Mouse (Mus musculus) lung, embryonic 16.5 days (tissue): Measurements from ENCODE around the gene Nr6a1. TPM values are rescaled to one million over a fixed set of nuclear protein-coding genes. Genes with fewer than 3 reads are reported as not detected.
A peak's percentile ranks its signal among the peaks of the same experiment; 100 is the strongest.

Experiments used
- ATAC-seq: fragments of 200-750 bp; cut with Nextera tagmentation; 2 replicates; pipeline ENCODE4 v1.8.0; 2017; ENCODE audit warnings: low read depth, mild to moderate bottlenecking, moderate library complexity
- H3K27ac ChIP-seq: fragments of 300-500 bp; sonication (generic); 2 replicates; pipeline ENCODE4 v1.5.1; 2014; ENCODE audit warnings: mild to moderate bottlenecking, control low read depth, low read length
- H3K27me3 ChIP-seq: fragments of 300-500 bp; sonication (generic); 2 replicates; pipeline ENCODE4 v1.6.1; 2014; ENCODE audit warnings: low read depth, low read length, mixed read lengths; ENCODE audit not compliant: control insufficient read depth, insufficient read depth
- H3K36me3 ChIP-seq: fragments of 300-500 bp; sonication (generic); 2 replicates; pipeline ENCODE4 v1.6.1; 2014; ENCODE audit warnings: low read length; ENCODE audit not compliant: control insufficient read depth, insufficient read depth
- H3K4me1 ChIP-seq: fragments of 300-500 bp; sonication (generic); replicated peaks from 2 replicates; pipeline ENCODE4 v1.6.1; 2014; ENCODE audit warnings: low read length, mixed read lengths; ENCODE audit not compliant: control insufficient read depth, insufficient read depth
- H3K4me2 ChIP-seq: fragments of 300-500 bp; sonication (generic); 2 replicates; pipeline ENCODE4 v1.6.1; 2014; ENCODE audit warnings: low read depth, low read length, control low read depth
- H3K4me3 ChIP-seq: fragments of 300-500 bp; sonication (generic); 2 replicates; pipeline ENCODE4 v1.5.1; 2014; ENCODE audit warnings: mild to moderate bottlenecking, low read length, control low read depth
- H3K9ac ChIP-seq: fragments of 300-500 bp; sonication (generic); 2 replicates; pipeline ENCODE4 v1.6.1; 2014; ENCODE audit warnings: low read length, control low read depth
- H3K9me3 ChIP-seq: fragments of 300-500 bp; sonication (generic); 2 replicates; pipeline ENCODE4 v1.6.1; 2016; ENCODE audit warnings: low read length; ENCODE audit not compliant: control insufficient read depth
- WGBS: fragments of 180-500 bp; shearing (Covaris S2); extraction: QIAGEN DNeasy Blood & Tissue Kit; methylation state at CpG from one replicate; pipeline ENCODE4 v1.1.7; 2014; 5-methylcytosine and 5-hydroxymethylcytosine counted together
- polyA plus RNA-seq: library from polyadenylated mRNA; unstranded; fragments of >200 nt; fragmentation: Nextera tagmentation; extraction: Ambion mirVana; gene quantifications from 2 replicates; pipeline ENCODE4 v1.2.1, GENCODE M21; 2015

Gene Nr6a1
- polyA plus RNA-seq, 1 experiment from 2014 or later = 0.60 TPM

DNA sequence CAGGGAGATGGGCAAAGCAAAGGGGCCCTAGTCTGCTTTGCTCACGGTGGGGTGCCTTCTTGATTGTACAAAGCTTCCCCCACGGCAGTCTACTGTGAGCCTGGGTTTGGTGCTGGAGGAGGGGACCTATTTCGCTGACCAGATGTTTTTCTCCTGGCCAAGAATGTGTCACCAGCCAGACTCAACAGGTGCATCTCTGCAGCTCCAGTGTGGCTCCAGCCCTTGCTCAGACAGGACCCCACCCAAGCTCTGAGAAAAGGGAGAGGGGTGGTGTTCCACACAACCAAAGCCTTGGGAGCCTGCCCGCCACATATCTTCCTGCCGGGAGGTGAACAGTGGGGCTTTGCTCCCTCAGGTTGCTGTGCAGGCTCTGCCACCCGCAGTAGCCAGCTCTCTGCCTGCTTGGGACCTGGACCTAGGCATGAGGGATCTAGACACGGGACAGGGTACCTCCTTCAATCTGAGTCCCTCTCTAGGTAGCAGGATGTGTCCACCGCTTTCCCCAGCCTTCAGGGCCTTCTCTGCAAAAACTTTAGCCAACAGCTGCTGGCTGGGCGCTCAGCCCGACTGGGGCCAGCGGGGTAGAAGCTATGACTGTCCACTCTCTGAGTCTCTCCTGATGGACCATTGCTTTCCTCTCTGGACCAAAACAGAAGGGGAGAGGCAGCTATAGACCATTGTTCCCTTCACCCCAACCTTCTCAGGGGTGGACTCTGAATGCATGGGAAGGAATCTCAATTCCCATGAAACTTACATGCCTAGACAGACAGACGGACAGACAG, 218.4 kb downstream of the Nr6a1 start:
- Histone ChIP-seq H3K9ac (no peak overlapping the region), H3K36me3 (no peaks in the 10 kb centered on the region), H3K4me1 (peaks cover 13% of the 10 kb centered on the region; the same call in 1 of the 2 replicates), H3K27ac (no peak overlapping the region), H3K4me2 (no peak overlapping the region), H3K4me3 (no peak overlapping the region), H3K9me3 (no peaks in the 10 kb centered on the region), H3K27me3 (peaks cover 74% of the 10 kb centered on the region)
- ATAC-seq = no peak
- WGBS = 24% methylated on average over 12 of the region's 12 CpGs

DNA sequence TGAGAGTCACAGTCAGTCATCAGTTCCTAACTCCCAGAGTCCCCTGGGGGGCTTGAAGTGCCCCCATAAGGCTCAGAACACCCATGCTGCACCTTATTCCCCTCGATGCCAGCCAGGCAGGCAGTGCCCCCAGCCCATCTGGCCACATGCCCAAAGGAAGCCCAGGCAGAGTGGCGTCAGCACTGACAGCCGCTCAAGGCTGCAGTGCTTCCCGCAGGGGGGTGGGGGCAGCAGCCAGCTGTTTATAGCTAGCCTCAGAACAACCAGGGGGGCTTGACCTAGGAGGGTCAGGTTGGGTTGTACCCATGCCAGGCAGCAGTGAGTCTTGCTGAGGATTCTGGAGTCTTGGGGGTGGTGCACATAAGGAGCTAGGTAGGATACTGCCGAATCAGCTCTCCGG, 220.8 kb downstream of the Nr6a1 start:
- Histone ChIP-seq H3K9ac (no peak overlapping the region), H3K27me3 (peaks cover 53% of the 10 kb centered on the region), H3K4me3 (no peak overlapping the region), H3K27ac (no peak overlapping the region), H3K4me2 (no peak overlapping the region), H3K9me3 (no peaks in the 10 kb centered on the region), H3K4me1 (peaks cover 10% of the 10 kb centered on the region; the same call in 1 of the 2 replicates), H3K36me3 (no peaks in the 10 kb centered on the region)
- no peak for ATAC-seq
- WGBS = 32% methylated on average over 6 of the region's 6 CpGs

DNA sequence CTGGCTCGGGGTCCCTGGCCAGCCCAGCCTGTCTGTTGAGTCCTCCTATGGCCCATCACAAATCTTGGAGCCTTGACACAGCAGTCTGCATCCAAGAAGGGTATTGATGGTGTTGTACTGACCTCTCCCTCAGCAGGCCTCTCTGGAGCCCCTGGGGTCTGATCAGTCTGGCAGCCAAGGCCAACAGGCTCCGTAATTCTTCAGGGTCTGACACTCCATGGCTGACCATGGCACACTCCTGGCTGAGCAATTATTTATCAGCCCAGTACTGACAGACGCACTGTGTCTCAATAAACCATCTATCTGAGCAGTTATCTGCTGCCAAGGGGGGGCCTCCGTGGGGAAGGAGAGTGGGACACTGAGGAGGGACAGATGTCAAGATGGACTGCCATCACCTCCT, 222.5 kb downstream of the Nr6a1 start:
- Histone ChIP-seq H3K27ac (no peak overlapping the region), H3K36me3 (no peaks in the 10 kb centered on the region), H3K9me3 (no peaks in the 10 kb centered on the region), H3K27me3 (peaks cover 42% of the 10 kb centered on the region), H3K4me2 (no peak overlapping the region), H3K9ac (no peak overlapping the region), H3K4me1 (no peaks in the 10 kb centered on the region; the same call in 1 of the 2 replicates), H3K4me3 (no peak overlapping the region)
- ATAC-seq = no peak
- WGBS = 53% methylated on average over 4 of the region's 4 CpGs

- no peak overlapping the region for H3K9ac ChIP-seq
- no peak overlapping the region for H3K4me3 ChIP-seq
- H3K4me2 ChIP-seq = no peak overlapping the region
- WGBS = 71% methylated on average over 9 of the region's 9 CpGs
- no peaks in the 10 kb centered on the region; the same call in 1 of the 2 replicates for H3K4me1 ChIP-seq
- ATAC-seq = no peak
- peaks cover 35% of the 10 kb centered on the region for H3K27me3 ChIP-seq
- H3K27ac ChIP-seq = no peak overlapping the region
- H3K36me3 ChIP-seq = no peaks in the 10 kb centered on the region
- H3K9me3 ChIP-seq = no peaks in the 10 kb centered on the region
Observed at GRCm38 (mm10) chr2:38704336-38704735, 223.2 kb downstream of the Nr6a1 start.

DNA sequence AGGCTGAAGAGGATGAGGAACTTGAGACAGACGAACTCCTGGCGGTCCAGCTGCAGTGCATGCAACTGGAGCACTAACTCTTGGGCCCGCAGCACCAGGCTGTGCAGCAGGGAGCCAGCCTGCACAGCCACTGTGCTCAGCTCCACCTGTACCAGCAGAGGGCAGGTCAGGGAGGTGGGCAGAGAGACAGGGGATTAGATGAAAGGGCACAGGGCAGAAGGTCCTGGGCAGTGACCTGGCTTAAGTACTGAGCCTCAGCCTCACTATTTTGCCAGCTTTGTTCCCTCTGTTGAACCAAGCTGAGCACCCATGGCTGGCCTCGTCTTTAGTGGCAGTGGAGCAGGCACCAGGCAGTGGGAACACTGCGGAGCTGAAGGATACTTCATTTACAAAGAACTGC, 227.3 kb downstream of the Nr6a1 start:
- Histone ChIP-seq H3K4me1 (no peaks in the 10 kb centered on the region), H3K4me2 (no peak overlapping the region), H3K36me3 (no peaks in the 10 kb centered on the region), H3K4me3 (no peak overlapping the region), H3K9ac (no peak overlapping the region), H3K27me3 (no peaks in the 10 kb centered on the region), H3K9me3 (no peaks in the 10 kb centered on the region), H3K27ac (no peak overlapping the region)
- WGBS = 62% methylated on average over 5 of the region's 5 CpGs
- ATAC-seq = no peak

DNA sequence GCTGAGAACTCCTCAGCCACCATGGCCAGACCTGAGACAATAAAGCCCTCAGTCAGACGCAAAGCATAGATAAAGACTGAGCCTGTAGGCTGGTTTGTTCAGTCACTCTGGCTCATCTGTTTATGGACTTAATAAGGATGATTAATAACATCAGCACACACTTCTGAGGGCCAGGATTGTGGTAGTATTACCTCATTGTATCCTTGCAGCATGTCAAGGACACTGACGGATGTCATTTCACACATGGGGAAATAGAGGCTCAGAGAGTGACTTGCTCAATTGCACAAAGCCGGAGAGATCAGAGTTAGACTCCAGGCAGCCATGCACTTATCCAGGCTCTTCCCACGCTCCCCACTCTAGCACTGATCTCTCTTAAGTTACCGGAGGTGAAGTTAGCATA, 228.9 kb downstream of the Nr6a1 start:
- no peak overlapping the region for H3K27ac ChIP-seq

DNA sequence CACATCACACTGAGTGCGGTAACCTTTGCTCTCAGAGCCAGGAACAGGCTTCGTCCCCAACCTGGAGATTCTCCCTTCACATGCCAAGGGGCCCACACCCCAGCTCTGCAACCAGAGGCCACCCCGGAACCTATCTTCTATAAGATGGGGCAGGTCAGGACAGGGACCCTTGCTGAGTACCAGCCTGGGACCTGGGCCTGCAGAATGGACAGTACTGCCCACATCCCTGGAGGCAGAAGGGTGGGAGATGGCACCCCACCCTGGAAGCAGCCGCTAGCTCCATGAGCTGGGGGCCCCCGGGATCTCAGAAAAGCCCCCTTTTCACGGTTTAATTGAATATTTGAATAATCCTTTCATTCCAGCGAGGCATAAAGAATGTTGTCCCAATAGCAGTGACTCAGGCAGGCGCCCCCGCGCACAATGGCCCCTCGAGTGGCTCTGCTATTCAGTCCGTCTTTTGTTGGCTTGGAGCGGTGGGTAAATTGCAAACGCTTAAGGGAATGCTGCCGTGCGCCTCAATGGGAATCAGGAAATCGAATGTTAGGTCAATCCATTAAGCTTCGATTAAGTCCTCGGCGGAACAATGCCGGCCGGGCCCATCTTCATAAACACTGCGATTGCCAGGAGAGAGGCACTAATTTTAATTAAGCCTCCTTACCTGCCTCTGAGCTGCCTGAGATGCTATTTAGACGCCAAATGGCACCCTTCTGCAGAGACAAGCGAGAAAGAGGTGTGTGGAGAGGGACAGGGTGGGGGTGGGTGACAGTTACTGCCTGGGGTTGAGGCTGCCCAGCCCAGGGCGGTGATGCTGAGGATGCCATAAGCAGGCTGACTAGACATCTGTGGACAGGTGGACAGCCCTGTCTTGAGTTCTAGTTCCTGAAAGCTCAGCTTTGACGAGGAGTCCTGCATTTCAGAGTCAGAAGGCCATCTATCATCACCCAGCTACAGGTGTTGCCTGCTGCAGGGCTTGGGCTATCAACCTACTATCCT, 230.1 kb downstream of the Nr6a1 start:
- no peak overlapping the region for H3K27ac ChIP-seq
- 52% methylated on average over 27 of the region's 27 CpGs for WGBS
- no peak overlapping the region for H3K4me2 ChIP-seq
- H3K36me3 ChIP-seq = no peaks in the 10 kb centered on the region
- no peak overlapping the region for H3K9ac ChIP-seq
- no peaks in the 10 kb centered on the region for H3K4me1 ChIP-seq
- no peaks in the 10 kb centered on the region for H3K9me3 ChIP-seq
- ATAC-seq = no peak
- H3K27me3 ChIP-seq = no peaks in the 10 kb centered on the region
- H3K4me3 ChIP-seq = no peak overlapping the region

More for the DNA sequence above, 228.9 kb downstream of the Nr6a1 start:
- Histone ChIP-seq H3K4me1 (no peaks in the 10 kb centered on the region), H3K4me2 (no peak overlapping the region), H3K9ac (no peak overlapping the region), H3K4me3 (no peak overlapping the region), H3K9me3 (no peaks in the 10 kb centered on the region), H3K36me3 (no peaks in the 10 kb centered on the region), H3K27me3 (no peaks in the 10 kb centered on the region)
- no peak for ATAC-seq
- 78% methylated on average over 5 of the region's 5 CpGs for WGBS

GRCm38 (mm10) chr2:38695770-38696169, 231.7 kb downstream of the Nr6a1 start:
- no peaks in the 10 kb centered on the region for H3K4me1 ChIP-seq
- H3K9ac ChIP-seq = no peak overlapping the region
- no peak overlapping the region for H3K27ac ChIP-seq
- H3K36me3 ChIP-seq = no peaks in the 10 kb centered on the region
- no peak overlapping the region for H3K4me2 ChIP-seq
- H3K9me3 ChIP-seq = no peaks in the 10 kb centered on the region
- H3K27me3 ChIP-seq = no peaks in the 10 kb centered on the region
- WGBS = 62% methylated on average over 9 of the region's 9 CpGs
- H3K4me3 ChIP-seq = no peak overlapping the region
- ATAC-seq = no peak

GRCm38 (mm10) chr2:38691542-38691941, 235.9 kb downstream of the Nr6a1 start:
- Histone ChIP-seq H3K36me3 (no peaks in the 10 kb centered on the region), H3K4me1 (peaks cover 8% of the 10 kb centered on the region), H3K9ac (no peak overlapping the region), H3K27ac (no peak overlapping the region), H3K4me2 (no peak overlapping the region), H3K9me3 (no peaks in the 10 kb centered on the region), H3K27me3 (peaks cover 9% of the 10 kb centered on the region; the same call in 1 of the 2 replicates), H3K4me3 (no peak overlapping the region)
- 14% methylated on average over 8 of the region's 8 CpGs for WGBS
- peak; percentile 24; the same call in 1 of the 2 replicates for ATAC-seq
